Mouse (Mus musculus) myocyte (in vitro differentiated cells): ENCODE results near the gene Gm6408. TPM values are rescaled to one million over a fixed set of nuclear protein-coding genes. Genes with fewer than 3 reads are reported as not detected.

Experiments used
- H3K27me3 ChIP-seq: one replicate; pipeline ENCODE4 v1.6.1; 2011; ENCODE audit not compliant: control insufficient read depth, insufficient read depth, insufficient read length
- H3K36me3 ChIP-seq: one replicate; pipeline ENCODE4 v1.6.1; 2011; ENCODE audit not compliant: control insufficient read depth, insufficient read depth
- H3K4me2 ChIP-seq: one replicate; pipeline ENCODE4 v1.6.1; 2011; ENCODE audit warnings: low read depth, control low read depth
- H3K4me3 ChIP-seq: one replicate; pipeline ENCODE4 v1.5.1; 2011; ENCODE audit warnings: mild to moderate bottlenecking, control low read depth, moderate library complexity
- H3K79me2 ChIP-seq: one replicate; pipeline ENCODE4 v1.6.1; 2011; ENCODE audit not compliant: control insufficient read depth, insufficient read depth
- H3ac ChIP-seq: one replicate; pipeline ENCODE4 v1.6.1; 2011; ENCODE audit not compliant: control insufficient read depth, insufficient read length
- CEBPB ChIP-seq: IDR thresholded peaks from 2 replicates; pipeline ENCODE4 v1.6.1; 2011; ENCODE audit warnings: mild to moderate bottlenecking, moderate library complexity; ENCODE audit not compliant: poor library complexity, insufficient read depth, severe bottlenecking
- E2F4 ChIP-seq: IDR thresholded peaks from one replicate; pipeline ENCODE4 v1.6.1; 2011; ENCODE audit warnings: mild to moderate bottlenecking, control low read depth, moderate library complexity; ENCODE audit not compliant: insufficient read depth
- MAX ChIP-seq: IDR thresholded peaks from one replicate; pipeline ENCODE4 v1.6.1; 2011; ENCODE audit warnings: low read depth, mild to moderate bottlenecking, control low read depth
- MYOD1 ChIP-seq, 3 experiments: IDR thresholded peaks; one replicate each; pipeline ENCODE4 v1.6.1; 2011; ENCODE audit warnings: control low read depth in 2 of 3, low read depth in 2 of 3, mild to moderate bottlenecking in 2 of 3, moderate library complexity in 1 of 3; ENCODE audit not compliant: insufficient read length in 2 of 3, control insufficient read depth in 1 of 3
- MYOG ChIP-seq, 3 experiments: IDR thresholded peaks; one replicate each; pipeline ENCODE4 v1.6.1; 2011; ENCODE audit warnings: control low read depth in 2 of 3, low read depth in 2 of 3, mild to moderate bottlenecking in 2 of 3; ENCODE audit not compliant: insufficient read length in 2 of 3, control insufficient read depth in 1 of 3, insufficient read depth in 1 of 3
- POLR2A ChIP-seq: IDR thresholded peaks from one replicate; pipeline ENCODE4 v1.6.1; 2011; ENCODE audit warnings: low read depth, mild to moderate bottlenecking, control low read depth, moderate library complexity; ENCODE audit not compliant: insufficient read length
- POLR2AphosphoS2 ChIP-seq: IDR thresholded peaks from one replicate; pipeline ENCODE4 v1.6.1; 2011; ENCODE audit warnings: low read depth, control low read depth; ENCODE audit not compliant: insufficient read length
- REST ChIP-seq: IDR thresholded peaks from one replicate; pipeline ENCODE4 v1.6.1; 2011; ENCODE audit warnings: mild to moderate bottlenecking, control low read depth, moderate library complexity; ENCODE audit not compliant: insufficient read depth, insufficient read length
- SRF ChIP-seq: IDR thresholded peaks from one replicate; pipeline ENCODE4 v1.6.1; 2011; ENCODE audit warnings: low read depth; ENCODE audit not compliant: control insufficient read depth, insufficient read length
- TCF12 ChIP-seq: IDR thresholded peaks from one replicate; pipeline ENCODE4 v1.6.1; 2011; ENCODE audit warnings: mild to moderate bottlenecking, control low read depth; ENCODE audit not compliant: poor library complexity, insufficient read depth, severe bottlenecking
- TCF3 ChIP-seq: IDR thresholded peaks from one replicate; pipeline ENCODE4 v1.6.1; 2011; ENCODE audit warnings: low read depth, control low read depth; ENCODE audit not compliant: insufficient read length
- USF1 ChIP-seq: IDR thresholded peaks from one replicate; pipeline ENCODE4 v1.6.1; 2011; ENCODE audit warnings: low read depth, mild to moderate bottlenecking, control low read depth, moderate library complexity
- polyA plus RNA-seq: library from polyadenylated mRNA; unstranded; fragments of >200 nt; fragmentation: generic; extraction: Trizol; gene quantifications from one replicate; pipeline ENCODE4 v1.2.1, GENCODE M21; 2012; ENCODE audit warnings: missing spikeins

The Gm6408 gene
- polyA plus RNA-seq, 1 experiment: not detected

DNA sequence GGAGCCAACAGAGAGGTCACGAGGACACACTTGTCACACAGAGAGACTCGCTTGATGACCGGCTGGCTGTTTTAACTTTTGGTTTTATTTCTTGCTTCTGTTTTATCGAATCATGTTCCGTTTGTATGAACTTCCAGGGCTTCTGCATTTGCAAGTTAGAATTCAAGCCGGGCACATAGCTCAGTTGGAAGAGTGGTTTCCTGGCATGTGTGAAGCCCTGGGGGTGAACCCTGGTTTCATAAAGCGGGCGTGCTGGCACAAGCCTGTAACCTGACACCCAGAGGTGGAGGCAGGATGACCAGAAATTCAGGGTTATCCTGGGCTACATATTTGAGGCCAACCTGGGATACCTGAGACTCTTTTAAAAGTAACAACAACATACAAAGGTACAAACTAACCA lies 20.2 kb upstream of the Gm6408 start:
- H3K4me3 ChIP-seq: no peak overlapping the region
- no peaks in the 10 kb centered on the region for H3K79me2 ChIP-seq
- no peaks in the 10 kb centered on the region for H3K36me3 ChIP-seq
- H3ac ChIP-seq: no peak overlapping the region
- H3K4me2 ChIP-seq: no peak overlapping the region
- no peaks in the 10 kb centered on the region for H3K27me3 ChIP-seq
- TF ChIP-seq CEBPB: no peak
- no peak for TF ChIP-seq POLR2AphosphoS2
- TF ChIP-seq MAX: no peak
- no peak for TF ChIP-seq TCF12
- no peak for TF ChIP-seq REST
- no peak for TF ChIP-seq E2F4
- TF ChIP-seq MYOD1 (IDR thresholded peaks at IDR 0.05; ENCODE audit: control insufficient read depth in 1 of 3, insufficient read length in 2 of 3, low read depth in 2 of 3): no peak
- TF ChIP-seq SRF: no peak
- no peak for TF ChIP-seq TCF3
- no peak for TF ChIP-seq POLR2A
- no peak for TF ChIP-seq MYOG (IDR thresholded peaks at IDR 0.05; ENCODE audit: control insufficient read depth in 1 of 3, insufficient read depth in 1 of 3, insufficient read length in 2 of 3, low read depth in 2 of 3)
- no peak for TF ChIP-seq USF1

- Histone ChIP-seq H3K4me2 (no peak overlapping the region), H3K79me2 (no peaks in the 10 kb centered on the region), H3ac (no peak overlapping the region), H3K4me3 (no peak overlapping the region), H3K27me3 (no peaks in the 10 kb centered on the region), H3K36me3 (no peaks in the 10 kb centered on the region)
- TF ChIP-seq MAX (no peak), CEBPB (no peak), E2F4 (no peak), MYOD1 (IDR thresholded peaks at IDR 0.05; ENCODE audit: control insufficient read depth in 1 of 3, insufficient read length in 2 of 3, low read depth in 2 of 3) (no peak), TCF3 (no peak), USF1 (no peak), TCF12 (no peak)
Measured at GRCm38 (mm10) chr5:146466663-146467062, 15.1 kb upstream of the Gm6408 start.

DNA sequence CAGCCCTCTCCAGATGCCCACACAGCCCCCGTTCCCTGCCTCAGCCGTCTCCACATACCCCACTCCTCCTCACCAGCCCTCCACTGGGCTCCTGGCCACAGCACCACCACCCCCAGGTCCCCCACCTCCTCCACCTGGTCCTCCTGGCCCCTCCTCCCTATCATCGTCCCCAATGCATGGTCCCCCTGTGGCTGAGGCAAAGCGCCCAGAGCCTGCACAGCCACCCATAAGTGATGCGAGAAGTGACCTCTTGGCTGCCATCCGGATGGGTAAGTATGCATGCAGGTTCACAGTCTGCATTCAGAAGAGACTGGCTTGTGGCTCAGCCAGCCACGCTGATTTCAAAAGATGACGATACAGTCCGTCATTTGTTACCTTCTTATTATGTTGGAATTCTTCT lies 13.5 kb upstream of the Gm6408 start:
- TF ChIP-seq MYOG (IDR thresholded peaks at IDR 0.05; ENCODE audit: control insufficient read depth in 1 of 3, insufficient read depth in 1 of 3, insufficient read length in 2 of 3, low read depth in 2 of 3) (no peak), SRF (no peak), MAX (no peak), REST (no peak), TCF3 (no peak)

GRCm38 (mm10) chr5:146470821-146471220 lies 10.9 kb upstream of the Gm6408 start:
- no peak overlapping the region for H3ac ChIP-seq
- no peak overlapping the region for H3K4me2 ChIP-seq
- no peaks in the 10 kb centered on the region for H3K27me3 ChIP-seq
- no peaks in the 10 kb centered on the region for H3K79me2 ChIP-seq
- no peak for TF ChIP-seq TCF3
- TF ChIP-seq POLR2A: no peak
- no peak for TF ChIP-seq MYOG (IDR thresholded peaks at IDR 0.05; ENCODE audit: control insufficient read depth in 1 of 3, insufficient read depth in 1 of 3, insufficient read length in 2 of 3, low read depth in 2 of 3)
- no peak for TF ChIP-seq USF1
- no peak for TF ChIP-seq CEBPB
- TF ChIP-seq REST: no peak
- no peak for TF ChIP-seq MAX
- no peak for TF ChIP-seq TCF12
- no peak for TF ChIP-seq POLR2AphosphoS2
- TF ChIP-seq E2F4: no peak
- no peak for TF ChIP-seq MYOD1 (IDR thresholded peaks at IDR 0.05; ENCODE audit: control insufficient read depth in 1 of 3, insufficient read length in 2 of 3, low read depth in 2 of 3)
- TF ChIP-seq SRF: no peak
- H3K36me3 ChIP-seq: no peaks in the 10 kb centered on the region
- H3K4me3 ChIP-seq: no peak overlapping the region

More for the DNA sequence above, 13.5 kb upstream of the Gm6408 start:
- Histone ChIP-seq H3K36me3 (no peaks in the 10 kb centered on the region), H3K4me3 (no peak overlapping the region), H3K4me2 (no peak overlapping the region), H3ac (no peak overlapping the region), H3K27me3 (no peaks in the 10 kb centered on the region), H3K79me2 (no peaks in the 10 kb centered on the region)

GRCm38 (mm10) chr5:146471311-146471710 lies 10.5 kb upstream of the Gm6408 start:
- Histone ChIP-seq H3K4me3 (no peak overlapping the region), H3K4me2 (no peak overlapping the region), H3K27me3 (no peaks in the 10 kb centered on the region), H3ac (no peak overlapping the region), H3K79me2 (no peaks in the 10 kb centered on the region), H3K36me3 (no peaks in the 10 kb centered on the region)
- TF ChIP-seq POLR2A (no peak), TCF3 (no peak), SRF (no peak)
